In genomic region chr7:128551087-128551457, GRCm38 (mm10) we compare ENCODE assay signal across 15 mouse cellular contexts. TPM values are rescaled to one million over a fixed set of nuclear protein-coding genes. Genes with fewer than 3 reads are reported as not detected.
DNase-seq lines count a peak whose midpoint lies in the region; ATAC-seq lines count a peak whose summit lies in the region.
"Had no signal": no experiment of that assay in that cellular context is flagged by ENCODE, and none has a peak within 500 bp of the region (broad histone marks: within the 10 kb centered on the region; RNA-seq: fewer than 3 reads in every experiment).

No protein-coding gene starts in this region.

- no peak overlapping the region for H3K9ac ChIP-seq in forebrain, embryonic 12.5 days
- H3K9ac ChIP-seq in forebrain, embryonic 15.5 days (replicated peaks), result no peak overlapping the region
- no peak overlapping the region for H3K9ac ChIP-seq in midbrain, embryonic 13.5 days (replicated peaks)
- H3K9ac ChIP-seq: kidney, embryonic 15.5 days; liver, embryonic 14.5 days had no signal

- no peak for DNase-seq in forebrain, embryonic 10.5 days (ENCODE audit: extremely low spot score, low spot score)
- peak; percentile 49 for DNase-seq in 3134 (ENCODE audit: extremely low read depth, insufficient read length, low spot score)
- no peak for DNase-seq in testis, postnatal 10 days (ENCODE audit: low spot score)
- no peak for DNase-seq in B cell, adult 2 months
- DNase-seq: adrenal gland, postnatal 14 days; gastrocnemius, postnatal 36 days; thymus, postnatal 36 days had no signal

- no peaks in the 10 kb centered on the region for H3K36me3 ChIP-seq in forebrain, embryonic 12.5 days (replicated peaks)
- peaks cover 23% of the 10 kb centered on the region for H3K36me3 ChIP-seq in forebrain, embryonic 10.5 days (replicated peaks)
- no peaks in the 10 kb centered on the region for H3K36me3 ChIP-seq in forebrain, embryonic 15.5 days
- no peaks in the 10 kb centered on the region for H3K36me3 ChIP-seq in midbrain, embryonic 13.5 days

- H3K27ac ChIP-seq in forebrain, embryonic 12.5 days, result peak overlapping the region; percentile 77
- H3K27ac ChIP-seq in forebrain, embryonic 10.5 days, result no peak overlapping the region
- H3K27ac ChIP-seq in forebrain, embryonic 15.5 days (replicated peaks), result peak overlapping the region; percentile 86
- peak overlapping the region; percentile 84 for H3K27ac ChIP-seq in midbrain, embryonic 13.5 days
- H3K27ac ChIP-seq: kidney, embryonic 15.5 days; liver, embryonic 14.5 days; macrophage had no signal

- no peak for ATAC-seq in forebrain, embryonic 12.5 days (ENCODE audit: low FRiP score)
- ATAC-seq in forebrain, embryonic 15.5 days (replicated peaks), result 0 out of 2 replicates have a peak, but pooled peaks have one; percentile 38
- ATAC-seq in midbrain, embryonic 13.5 days, result peak; percentile 45; the same call in 1 of the 2 replicates
- no peak for ATAC-seq in megakaryocyte progenitor cell, adult 5-6 weeks (replicated peaks; ENCODE audit: poor library complexity)

- 38% methylated on average over 3 of the region's 3 CpGs for WGBS in forebrain, embryonic 12.5 days
- WGBS in forebrain, embryonic 10.5 days, result 64% methylated on average over 3 of the region's 3 CpGs
- WGBS in forebrain, embryonic 15.5 days, result 24% methylated on average over 3 of the region's 3 CpGs
- 18% methylated on average over 3 of the region's 3 CpGs for WGBS in midbrain, embryonic 13.5 days

- H3K9me3 ChIP-seq in forebrain, embryonic 12.5 days, result no peaks in the 10 kb centered on the region
- H3K9me3 ChIP-seq in forebrain, embryonic 10.5 days, result no peaks in the 10 kb centered on the region; the same call in 1 of the 2 replicates
- no peaks in the 10 kb centered on the region for H3K9me3 ChIP-seq in forebrain, embryonic 15.5 days
- no peaks in the 10 kb centered on the region for H3K9me3 ChIP-seq in midbrain, embryonic 13.5 days
- H3K9me3 ChIP-seq: kidney, embryonic 15.5 days had no signal

- no peak overlapping the region for H3K4me2 ChIP-seq in forebrain, embryonic 12.5 days
- no peak overlapping the region for H3K4me2 ChIP-seq in forebrain, embryonic 15.5 days (replicated peaks)
- peak overlapping the region; percentile 19 for H3K4me2 ChIP-seq in midbrain, embryonic 13.5 days (replicated peaks)
- H3K4me2 ChIP-seq: heart, embryonic 11.5 days; kidney, embryonic 15.5 days had no signal

- no peaks in the 10 kb centered on the region for H3K27me3 ChIP-seq in forebrain, embryonic 12.5 days
- peaks cover 3% of the 10 kb centered on the region; the same call in 1 of the 2 replicates for H3K27me3 ChIP-seq in forebrain, embryonic 10.5 days (ENCODE audit: poor library complexity, severe bottlenecking)
- H3K27me3 ChIP-seq in forebrain, embryonic 15.5 days, result no peaks in the 10 kb centered on the region
- H3K27me3 ChIP-seq in midbrain, embryonic 13.5 days, result 0 out of 2 replicates have a peak, but pooled peaks cover 2% of the 10 kb centered on the region
- H3K27me3 ChIP-seq: kidney, embryonic 15.5 days had no signal

- no peak overlapping the region for H3K4me3 ChIP-seq in forebrain, embryonic 12.5 days (replicated peaks)
- no peak overlapping the region for H3K4me3 ChIP-seq in forebrain, embryonic 10.5 days
- H3K4me3 ChIP-seq in forebrain, embryonic 15.5 days, result no peak overlapping the region
- no peak overlapping the region for H3K4me3 ChIP-seq in midbrain, embryonic 13.5 days (replicated peaks)
- H3K4me3 ChIP-seq: kidney, embryonic 15.5 days had no signal

- H3K4me1 ChIP-seq in forebrain, embryonic 12.5 days, result peaks cover 32% of the 10 kb centered on the region
- peaks cover 35% of the 10 kb centered on the region for H3K4me1 ChIP-seq in forebrain, embryonic 10.5 days
- peaks cover 25% of the 10 kb centered on the region for H3K4me1 ChIP-seq in forebrain, embryonic 15.5 days
- peaks cover 32% of the 10 kb centered on the region for H3K4me1 ChIP-seq in midbrain, embryonic 13.5 days (replicated peaks)

RNA-seq across cellular contexts. Expression of gene Bag3, which starts 27.7 kb away (rescaled TPM):
- 3.0 and 3.6 TPM in 2 replicates for polyA plus RNA-seq in forebrain, embryonic 12.5 days (2016; fragmentation: Nextera tagmentation; extraction: Ambion mirVana)
- polyA plus RNA-seq in forebrain, embryonic 10.5 days (2016; fragmentation: Nextera tagmentation; extraction: Ambion mirVana), result 6.2 and 8.1 TPM in 2 replicates
- polyA plus RNA-seq in forebrain, embryonic 15.5 days (2015; fragmentation: Nextera tagmentation; extraction: Ambion mirVana), result 1.4 and 2.2 TPM in 2 replicates
- 2.1 and 2.6 TPM in 2 replicates for polyA plus RNA-seq in midbrain, embryonic 13.5 days (2015; fragmentation: Nextera tagmentation; extraction: Ambion mirVana)
- 6.8 and 8.5 TPM in 2 replicates for total RNA-seq in megakaryocyte progenitor cell, adult 5-6 weeks (2015)
- 6.2 and 6.4 TPM in 2 replicates for total RNA-seq in megakaryocyte progenitor cell, adult 5-6 weeks (2017)

Comparison
In these comparisons a context has a peak if more than half of its experiments do, and no peak if none do; other contexts are left out.
1. ATAC-seq: peak in forebrain, embryonic 15.5 days (single experiment) and midbrain, embryonic 13.5 days (single experiment); none in forebrain, embryonic 12.5 days (single experiment) and megakaryocyte progenitor cell, adult 5-6 weeks (single experiment).